Mouse (Mus musculus) ovary, adult 10 weeks (tissue): Measurements from ENCODE around the gene Pnma1. TPM values are rescaled to one million over a fixed set of nuclear protein-coding genes. Genes with fewer than 3 reads are reported as not detected.

Source experiments
- polyA plus RNA-seq: library from polyadenylated mRNA; stranded (reverse); fragments of 350-450 nt; fragmentation: Illumina TruSeq; extraction: RNeasy Lipid Tissue Mini Kit (QIAGEN cat#74804); gene quantifications from one replicate; pipeline ENCODE4 v1.2.3, GENCODE M21; 2014

Gene Pnma1
- polyA plus RNA-seq: 0.31 TPM

GRCm38 (mm10) chr12:84147954-84148621 lies at the start of gene Pnma1:
Gene Pnma1, minus strand, starts transcription at chr12:84148489.

GRCm38 (mm10) chr12:84114153-84114994 lies 33.9 kb downstream of the Pnma1 start, which contains the start of gene Dnal1:
Gene Dnal1, plus strand, starts transcription at chr12:84114366.

GRCm38 (mm10) chr12:84100604-84101492 lies 47.4 kb downstream of the Pnma1 start, which contains the start of gene Acot6:
Gene Acot6, plus strand, starts transcription at chr12:84100654.

Other genes starting within 250 kb of the Pnma1 start
- gene Numb, start 226.6 kb downstream of the Pnma1 start, polyA plus RNA-seq: 20.8 TPM
- 2.6 TPM for gene Riox1, start 197.9 kb downstream of the Pnma1 start, polyA plus RNA-seq
- gene Heatr4, start 163.6 kb downstream of the Pnma1 start, polyA plus RNA-seq: not detected
- 5.5 TPM for gene Acot2, start 160.6 kb downstream of the Pnma1 start, polyA plus RNA-seq
- gene Acot1, start 139.0 kb downstream of the Pnma1 start, polyA plus RNA-seq: 55.7 TPM
- gene Acot4, start 110.1 kb downstream of the Pnma1 start, polyA plus RNA-seq: 0.34 TPM
- not detected for gene Gm49366, start 109.6 kb downstream of the Pnma1 start, polyA plus RNA-seq
- gene Acot3, start 96.3 kb downstream of the Pnma1 start, polyA plus RNA-seq: 0.88 TPM
- not detected for gene Acot5, start 79.2 kb downstream of the Pnma1 start, polyA plus RNA-seq
- gene Acot6, start 47.8 kb downstream of the Pnma1 start, polyA plus RNA-seq: 21.9 TPM
- 53.8 TPM for gene Dnal1, start 34.1 kb downstream of the Pnma1 start, polyA plus RNA-seq
- 11.2 TPM for gene Elmsan1, start 70.4 kb upstream of the Pnma1 start, polyA plus RNA-seq
- gene Ptgr2, start 136.7 kb upstream of the Pnma1 start, polyA plus RNA-seq: 60.1 TPM
- 35.3 TPM for gene Zfp410, start 168.4 kb upstream of the Pnma1 start, polyA plus RNA-seq
- gene Coq6, start 213.2 kb upstream of the Pnma1 start, polyA plus RNA-seq: 2.8 TPM
- gene Fam161b, start 213.3 kb upstream of the Pnma1 start, polyA plus RNA-seq: 5.4 TPM